ENCODE assay signal across 8 mouse cellular contexts in genomic region chr10:107799671-107800353, GRCm38 (mm10).
DNase-seq lines count a peak whose midpoint lies in the region; ATAC-seq and TF ChIP-seq lines count a peak whose summit lies in the region.

No protein-coding gene starts in this region.

- WGBS in forebrain, embryonic 15.5 days: 12% methylated on average over 7 of the region's 7 CpGs
- 12% methylated on average over 7 of the region's 7 CpGs for WGBS in hindbrain, embryonic 14.5 days

- no peaks in the 10 kb centered on the region for H3K27me3 ChIP-seq in G1E (ENCODE audit: insufficient read depth, low read length)
- no peaks in the 10 kb centered on the region for H3K27me3 ChIP-seq in forebrain, embryonic 15.5 days
- no peaks in the 10 kb centered on the region for H3K27me3 ChIP-seq in hindbrain, embryonic 14.5 days (ENCODE audit: control insufficient read depth, insufficient read depth, low read length)

- H3K4me1 ChIP-seq in G1E (ENCODE audit: insufficient read depth, low read depth, low read length): no peaks in the 10 kb centered on the region
- H3K4me1 ChIP-seq in forebrain, embryonic 15.5 days: no peaks in the 10 kb centered on the region
- H3K4me1 ChIP-seq in hindbrain, embryonic 14.5 days (replicated peaks; ENCODE audit: control insufficient read depth, insufficient read depth, low read length): no peaks in the 10 kb centered on the region

- no peak for TF ChIP-seq CTCF in G1E (IDR thresholded peaks at IDR 0.05; ENCODE audit: low read depth, low read length)

- ATAC-seq in G1E (ENCODE audit: extremely low read depth, insufficient number of reproducible peaks, low FRiP score, poor library complexity, severe bottlenecking): peak; percentile 28; the same call in 1 of the 2 replicates
- peak; percentile 85 for ATAC-seq in forebrain, embryonic 15.5 days (replicated peaks)
- peak; percentile 84 for ATAC-seq in hindbrain, embryonic 14.5 days (ENCODE audit: low FRiP score)

- H3K27ac ChIP-seq in forebrain, embryonic 15.5 days (replicated peaks): no peak overlapping the region
- no peak overlapping the region for H3K27ac ChIP-seq in hindbrain, embryonic 14.5 days

- H3K4me3 ChIP-seq in G1E (ENCODE audit: low read depth, low read length): no peak overlapping the region
- H3K4me3 ChIP-seq in forebrain, embryonic 15.5 days: no peak overlapping the region
- H3K4me3 ChIP-seq in hindbrain, embryonic 14.5 days (replicated peaks; ENCODE audit: low read length): no peak overlapping the region

- H3K9ac ChIP-seq in forebrain, embryonic 15.5 days (replicated peaks): no peak overlapping the region
- no peak overlapping the region for H3K9ac ChIP-seq in hindbrain, embryonic 14.5 days

- no peaks in the 10 kb centered on the region for H3K9me3 ChIP-seq in G1E (replicated peaks)
- H3K9me3 ChIP-seq in forebrain, embryonic 15.5 days: no peaks in the 10 kb centered on the region
- no peaks in the 10 kb centered on the region for H3K9me3 ChIP-seq in hindbrain, embryonic 14.5 days (ENCODE audit: control insufficient read depth, low read length)

- no peak for DNase-seq in G1E (ENCODE audit: low spot score)
- DNase-seq in c-Kit-positive CD71-positive TER-119-positive erythroid progenitor cells, embryonic 14.5 days (ENCODE audit: low spot score): peak; percentile 4
- DNase-seq in hindbrain, embryonic 14.5 days (ENCODE audit: low spot score): peak; percentile 73
- peak; percentile 50 to 71 for DNase-seq in layer of hippocampus, postnatal 10 days (ENCODE audit: low spot score in 2 of 2)
- peak; percentile 56 to 68 for DNase-seq in lung, postnatal 4 days
- DNase-seq in right cerebral cortex, adult 2 months (ENCODE audit: low spot score in 2 of 2): peak; percentile 64 to 75
- peak; percentile 19 for DNase-seq in yolk sac, embryonic 10.5 days (ENCODE audit: low spot score)

- H3K36me3 ChIP-seq in G1E (replicated peaks): no peaks in the 10 kb centered on the region
- H3K36me3 ChIP-seq in forebrain, embryonic 15.5 days: no peaks in the 10 kb centered on the region
- no peaks in the 10 kb centered on the region for H3K36me3 ChIP-seq in hindbrain, embryonic 14.5 days (replicated peaks; ENCODE audit: control insufficient read depth, insufficient read depth)

- no peak overlapping the region for H3K4me2 ChIP-seq in forebrain, embryonic 15.5 days (replicated peaks)
- no peak overlapping the region for H3K4me2 ChIP-seq in hindbrain, embryonic 14.5 days (replicated peaks)

Comparison
In these comparisons a context has a peak if more than half of its experiments do, and no peak if none do; other contexts are left out.
1. ATAC-seq: peak in every context shown above with its lines; median percentile 85 in forebrain, embryonic 15.5 days; 84 in hindbrain, embryonic 14.5 days; 28 in G1E.